Mouse (Mus musculus) CH12.LX (cell line): ENCODE measurements around the gene Fgf12. TPM values are rescaled to one million over a fixed set of nuclear protein-coding genes. Genes with fewer than 3 reads are reported as not detected.

Experiments
- DNase-seq: peaks from one replicate; pipeline ENCODE4 v3.0.0-alpha.2; 2013; ENCODE audit errors: extremely low read depth
- H3K27ac ChIP-seq: 2 replicates; pipeline ENCODE4 v1.5.1; 2012; ENCODE audit warnings: low read depth, mild to moderate bottlenecking, control low read depth, moderate library complexity; ENCODE audit not compliant: insufficient read depth
- H3K27me3 ChIP-seq: replicated peaks from 2 replicates; pipeline ENCODE3; 2012; ENCODE audit warnings: inconsistent platforms
- H3K36me3 ChIP-seq, 2 experiments: replicated peaks in 1 of 2; 2 replicates each; pipeline versions ENCODE3 to v1.6.1; 2012; ENCODE audit warnings: inconsistent platforms in 1 of 2, low read length in 1 of 2, mild to moderate bottlenecking in 1 of 2, mixed read lengths in 1 of 2, moderate library complexity in 1 of 2; ENCODE audit not compliant: control insufficient read depth in 1 of 2, insufficient read depth in 1 of 2
- H3K4me1 ChIP-seq, 2 experiments: 2 replicates each; pipeline ENCODE4 v1.6.1; 2012; ENCODE audit warnings: inconsistent platforms in 1 of 2, moderate library complexity in 1 of 2; ENCODE audit not compliant: insufficient read depth in 2 of 2, control insufficient read depth in 1 of 2
- H3K4me2 ChIP-seq: 2 replicates; pipeline ENCODE4 v1.6.1; 2012; ENCODE audit warnings: low read depth, mild to moderate bottlenecking, control low read depth; ENCODE audit not compliant: poor library complexity, insufficient read depth, severe bottlenecking
- H3K4me3 ChIP-seq, 3 experiments: fragments of 150-350 bp in 1 of 3; sonication (generic) in 1 of 3; replicated peaks in 1 of 3; 2 replicates each; pipeline versions ENCODE3 to v1.5.1; 2011 to 2012; ENCODE audit warnings: low read depth in 2 of 3, low read length in 2 of 3, mild to moderate bottlenecking in 2 of 3, moderate library complexity in 2 of 3, control low read depth in 1 of 3, improper control_type of control experiment in 1 of 3, inconsistent platforms in 1 of 3, mixed read lengths in 1 of 3; ENCODE audit not compliant: poor library complexity in 1 of 3
- H3K79me2 ChIP-seq: replicated peaks from 2 replicates; pipeline ENCODE4 v1.6.1; 2012; ENCODE audit warnings: mild to moderate bottlenecking, moderate library complexity; ENCODE audit not compliant: control insufficient read depth, poor library complexity, insufficient read depth, severe bottlenecking; ENCODE audit errors: extremely low read depth
- H3K9ac ChIP-seq: 2 replicates; pipeline ENCODE4 v1.6.1; 2012; ENCODE audit warnings: low read depth, mild to moderate bottlenecking, control low read depth, moderate library complexity; ENCODE audit not compliant: insufficient read depth
- H3K9me3 ChIP-seq: replicated peaks from 2 replicates; pipeline ENCODE3; 2012; ENCODE audit warnings: low read length, inconsistent platforms, mixed read lengths
- BHLHE40 ChIP-seq: IDR thresholded peaks from 2 replicates; pipeline ENCODE4 v1.6.1; 2011; ENCODE audit warnings: mild to moderate bottlenecking, low read depth, low read length, improper control_type of control experiment
- CHD1 ChIP-seq: IDR thresholded peaks from 2 replicates; pipeline ENCODE4 v1.6.1; 2012; ENCODE audit warnings: low read depth, low read length, improper control_type of control experiment, inconsistent platforms
- CHD2 ChIP-seq: IDR thresholded peaks from 2 replicates; pipeline ENCODE4 v1.6.1; 2011; ENCODE audit warnings: low read length, improper control_type of control experiment
- IRF4 ChIP-seq: IDR thresholded peaks from 2 replicates; pipeline ENCODE4 v1.6.1; 2014; ENCODE audit warnings: low read depth, mild to moderate bottlenecking, inconsistent platforms, low read length, improper control_type of control experiment
- JUND ChIP-seq: conservative IDR thresholded peaks from 2 replicates; pipeline ENCODE4 v1.6.1; 2011; ENCODE audit warnings: low read depth, low read length, improper control_type of control experiment
- MAFK ChIP-seq: IDR thresholded peaks from 2 replicates; pipeline ENCODE4 v1.6.1; 2011; ENCODE audit warnings: low read length, improper control_type of control experiment; ENCODE audit not compliant: insufficient replicate concordance
- MAX ChIP-seq: IDR thresholded peaks from 2 replicates; pipeline ENCODE4 v1.6.1; 2011; ENCODE audit warnings: low read length, improper control_type of control experiment
- MYC ChIP-seq: IDR thresholded peaks from 2 replicates; pipeline ENCODE4 v1.6.1; 2011; ENCODE audit warnings: low read depth, mild to moderate bottlenecking, improper control_type of control experiment, low read length
- NELFE ChIP-seq: IDR thresholded peaks from 2 replicates; pipeline ENCODE4 v1.6.1; 2011; ENCODE audit warnings: low read depth, low read length, improper control_type of control experiment
- PAX5 ChIP-seq: IDR thresholded peaks from 2 replicates; pipeline ENCODE4 v1.6.1; 2012; ENCODE audit warnings: low read length, inconsistent platforms, mixed read lengths
- POLR2A ChIP-seq: IDR thresholded peaks from 2 replicates; pipeline ENCODE4 v1.6.1; 2011; ENCODE audit warnings: low read depth, mild to moderate bottlenecking, improper control_type of control experiment, low read length
- RAD21 ChIP-seq: IDR thresholded peaks from 2 replicates; pipeline ENCODE4 v1.6.1; 2011; ENCODE audit warnings: low read depth, mild to moderate bottlenecking, low read length, improper control_type of control experiment, moderate library complexity
- RCOR1 ChIP-seq: conservative IDR thresholded peaks from 2 replicates; pipeline ENCODE4 v1.6.1; 2012; ENCODE audit warnings: low read depth, mild to moderate bottlenecking, inconsistent platforms, low read length, improper control_type of control experiment
- SIN3A ChIP-seq: IDR thresholded peaks from 2 replicates; pipeline ENCODE4 v1.6.1; 2012; ENCODE audit warnings: low read length, improper control_type of control experiment, inconsistent platforms
- SMC3 ChIP-seq: IDR thresholded peaks from 2 replicates; pipeline ENCODE4 v1.6.1; 2011; ENCODE audit warnings: low read depth, low read length, improper control_type of control experiment
- USF2 ChIP-seq: conservative IDR thresholded peaks from 2 replicates; pipeline ENCODE4 v1.6.1; 2011; ENCODE audit warnings: low read depth, low read length, improper control_type of control experiment
- ZC3H11A ChIP-seq: IDR thresholded peaks from 2 replicates; pipeline ENCODE4 v1.6.1; 2012; ENCODE audit warnings: low read depth, mild to moderate bottlenecking, inconsistent platforms, low read length, improper control_type of control experiment
- ZKSCAN1 ChIP-seq: IDR thresholded peaks from 2 replicates; pipeline ENCODE4 v1.6.1; 2012; ENCODE audit warnings: low read depth, inconsistent platforms, low read length, improper control_type of control experiment, borderline replicate concordance
- ZMIZ1 ChIP-seq: IDR thresholded peaks from 2 replicates; pipeline ENCODE4 v1.6.1; 2012; ENCODE audit warnings: low read depth, mild to moderate bottlenecking, inconsistent platforms, low read length, improper control_type of control experiment
- dilution Hi-C: fragments of 300-500 bp; cut with MboI; formaldehyde crosslinking; loops from 2 replicates; pipeline ENCODE4 v1.14.3; 2020; ENCODE audit warnings: low sequenced_read_pairs; ENCODE audit not compliant: extremely low pct_unique_long_range_greater_than_20kb, extremely low pct_ligation_motif_present
- in situ Hi-C: fragments of 300-500 bp; cut with MboI; formaldehyde crosslinking; loops from 3 replicates; pipeline ENCODE4 v1.14.3; 2019; ENCODE audit warnings: low sequenced_read_pairs, low pct_ligation_motif_present, low pct_unique_long_range_greater_than_20kb, mixed read lengths
- polyA plus RNA-seq: library from polyadenylated mRNA; unstranded; fragments of >175 nt; gene quantifications from 2 replicates; pipeline ENCODE4 v1.2.1, GENCODE M21; 2012; ENCODE audit warnings: low read depth; ENCODE audit not compliant: insufficient read length
- total RNA-seq, 2 experiments: library from RNA; depleted of rRNA; stranded (reverse); fragments of 300-350 nt in 1 of 2; fragments of >200 nt in 1 of 2; gene quantifications; 2 replicates each; pipeline ENCODE4 v1.2.3; 2012 to 2014

The Fgf12 gene
- total and polyA plus RNA-seq, 3 experiments = not detected

DNA sequence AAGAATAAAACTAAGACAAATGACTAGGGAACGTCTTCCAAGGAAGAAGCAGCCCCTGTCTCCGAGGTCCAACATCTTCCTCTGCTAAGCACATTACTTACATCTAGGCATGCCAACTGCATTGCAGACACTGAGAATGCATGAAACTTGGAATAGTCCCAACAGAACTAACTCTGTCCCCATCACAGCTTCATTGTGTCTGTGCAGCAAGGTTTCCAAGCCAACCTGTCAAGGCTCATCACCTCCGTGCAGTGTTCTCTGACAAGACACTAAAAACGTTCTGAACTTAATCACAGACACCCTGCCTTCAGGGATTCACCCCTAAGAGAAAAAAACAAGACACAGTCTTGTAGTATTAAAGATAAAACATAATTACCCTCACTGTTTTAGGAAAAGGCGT, 495.0 kb downstream of the Fgf12 start:
- dilution Hi-C loops (no loop called here), in situ Hi-C loops (no loop called here)
- Histone ChIP-seq H3K27me3 (no peaks in the 10 kb centered on the region), H3K4me3 (no peak overlapping the region), H3K9ac (no peak overlapping the region), H3K4me2 (no peak overlapping the region), H3K27ac (no peak overlapping the region), H3K4me1 (no peaks in the 10 kb centered on the region), H3K36me3 (no peaks in the 10 kb centered on the region), H3K79me2 (no peaks in the 10 kb centered on the region), H3K9me3 (no peaks in the 10 kb centered on the region)
- TF ChIP-seq SIN3A (no peak), JUND (no peak), BHLHE40 (no peak), ZC3H11A (no peak), CHD1 (no peak), RAD21 (no peak), ZKSCAN1 (no peak), RCOR1 (no peak), POLR2A (no peak), SMC3 (no peak), MAFK (no peak), MYC (no peak), NELFE (no peak), USF2 (no peak)
- no peak for DNase-seq

DNA sequence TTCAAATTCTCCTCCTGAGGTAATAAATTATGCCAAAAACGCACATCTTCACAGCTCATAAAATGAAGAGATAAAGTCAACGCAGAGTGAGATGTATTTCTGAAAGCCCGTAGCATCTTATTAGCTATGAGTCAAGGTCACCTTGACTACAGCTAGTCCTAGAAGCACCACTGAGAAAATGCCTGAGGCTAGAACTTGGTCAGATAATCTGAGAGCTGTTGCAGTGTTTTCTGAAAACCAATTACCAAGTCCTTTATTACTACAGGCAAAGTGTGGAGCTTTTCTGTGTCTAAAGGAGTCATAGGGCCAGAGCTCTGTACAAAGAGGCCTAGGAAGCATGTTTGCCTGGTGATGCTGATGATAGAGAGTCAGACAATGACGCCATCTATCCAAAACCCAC, 498.6 kb downstream of the Fgf12 start:
- H3K27ac ChIP-seq = no peak overlapping the region
- H3K36me3 ChIP-seq = no peaks in the 10 kb centered on the region
- no peaks in the 10 kb centered on the region for H3K4me1 ChIP-seq
- DNase-seq = no peak
- H3K4me3 ChIP-seq = no peak overlapping the region
- H3K4me2 ChIP-seq = no peak overlapping the region
- H3K27me3 ChIP-seq = no peaks in the 10 kb centered on the region
- dilution Hi-C loops (no loop called here), in situ Hi-C loops (no loop called here)
- no peaks in the 10 kb centered on the region for H3K79me2 ChIP-seq
- no peak for TF ChIP-seq MAX
- no peak for TF ChIP-seq SIN3A
- no peak for TF ChIP-seq IRF4
- no peak overlapping the region for H3K9ac ChIP-seq
- no peaks in the 10 kb centered on the region for H3K9me3 ChIP-seq

DNA sequence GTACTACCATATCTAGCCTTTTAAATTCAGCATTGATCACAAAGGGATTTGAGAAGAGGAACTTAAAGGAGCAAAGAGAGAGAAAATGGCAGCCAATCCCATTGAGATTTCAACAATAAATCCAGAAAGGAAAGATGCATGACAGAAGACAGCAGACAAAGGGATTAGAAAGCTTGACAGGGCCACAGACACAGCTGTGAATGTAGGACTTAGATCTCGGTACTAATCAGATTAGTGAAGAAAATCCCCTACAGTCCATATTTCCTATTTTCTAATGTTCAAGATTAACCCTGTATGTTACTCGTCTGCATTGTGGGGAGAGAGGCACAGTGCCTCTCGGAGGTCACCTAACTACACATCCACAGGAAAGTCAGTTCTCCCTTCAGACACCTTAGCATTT, 500.9 kb downstream of the Fgf12 start:
- no peaks in the 10 kb centered on the region for H3K9me3 ChIP-seq
- in situ Hi-C loops (no loop called here), dilution Hi-C loops (no loop called here)
- no peak overlapping the region for H3K9ac ChIP-seq
- no peak for TF ChIP-seq PAX5
- TF ChIP-seq CHD2 = no peak
- TF ChIP-seq ZMIZ1 = no peak
- TF ChIP-seq ZC3H11A = no peak
- TF ChIP-seq MAX = no peak
- no peak overlapping the region for H3K27ac ChIP-seq
- no peaks in the 10 kb centered on the region for H3K79me2 ChIP-seq
- no peaks in the 10 kb centered on the region for H3K36me3 ChIP-seq
- H3K4me2 ChIP-seq = no peak overlapping the region
- H3K4me3 ChIP-seq = no peak overlapping the region
- H3K4me1 ChIP-seq = no peaks in the 10 kb centered on the region
- H3K27me3 ChIP-seq = no peaks in the 10 kb centered on the region
- DNase-seq = no peak
